Mouse (Mus musculus) cerebellum, adult (tissue): ENCODE measurements at regions not wholly inside any gene's neighbourhood (a gene's known extent, or its start where the extent isn't known, plus 50 kb on each side); places are given as distances from the start of the nearest gene placed in this dataset.

Experiments used
- ATAC-seq: cut with Nextera tagmentation; 2 replicates; pipeline ENCODE4 v1.9.2; 2017; ENCODE audit warnings: mild to moderate bottlenecking, moderate library complexity, mixed read lengths; ENCODE audit not compliant: insufficient number of reproducible peaks, low FRiP score, low TSS enrichment

- ATAC-seq = peak; percentile 31; the same call in 1 of the 2 replicates
These were observed 815.0 kb upstream of the Gm597 start for GRCm38 (mm10) chr1:29595003-29595402.

GRCm38 (mm10) chr1:29587810-29588209 is 807.8 kb upstream of the Gm597 start:
- ATAC-seq = no peak
